Mouse (Mus musculus) layer of hippocampus, postnatal 14 days (tissue): ENCODE measurements around the gene Dusp10. TPM values are rescaled to one million over a fixed set of nuclear protein-coding genes. Genes with fewer than 3 reads are reported as not detected.

ENCODE experiments used
- DNase-seq, 2 experiments: peaks; one replicate each; pipeline ENCODE4 v3.0.0; 2021 to 2022; ENCODE audit warnings: low spot score in 2 of 2, mixed read lengths in 1 of 2
- long read RNA-seq, 2 experiments: library from polyadenylated mRNA; stranded (forward); transcript quantifications; one replicate each; pipeline ENCODE4 v2.0.0; 2021
- total RNA-seq, 2 experiments: library from RNA; stranded (reverse); gene quantifications; 2 replicates each; pipeline ENCODE4 v1.2.3; 2021

The Dusp10 gene
- total RNA-seq, result 1 to 10 TPM; 5.0 to 5.3 TPM
- long read RNA-seq, experiment 1, partial matches to known transcripts, result 0 of 4 reads
- long read RNA-seq, experiment 1, other reads (novel, unspliced or antisense), result 0 of 4 reads
- long read RNA-seq, experiment 2, transcript Dusp10-201 (4 exons, 2,792 nt), result major isoform, 5 of 7 reads
- long read RNA-seq, experiment 2, partial matches to known transcripts, result 2 of 7 reads
- long read RNA-seq, experiment 2, other reads (novel, unspliced or antisense), result 0 of 7 reads

DNA sequence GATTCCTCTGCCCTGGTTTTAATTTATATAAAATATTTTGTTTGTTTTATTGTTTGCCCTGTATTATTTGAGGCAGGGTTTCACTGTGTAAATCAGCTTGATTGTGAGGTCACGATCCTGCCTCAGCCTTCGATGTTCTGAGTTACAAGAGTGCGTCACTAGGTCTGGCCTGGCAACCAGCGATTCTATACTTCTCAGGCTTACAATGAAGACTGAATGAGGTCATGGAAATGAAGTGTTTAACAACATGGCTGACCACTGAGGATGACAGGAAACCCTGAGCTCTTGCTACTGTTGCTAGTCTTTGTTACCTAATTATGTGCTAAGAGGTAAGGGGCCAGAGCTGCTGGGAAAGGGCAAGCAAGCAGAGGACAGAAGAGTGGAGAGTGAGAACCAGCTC is at the start of gene Dusp10:
Dusp10 (plus strand) TSS at position 197 of the 400 bp plus-strand sequence.
- DNase-seq, result no peak

DNA sequence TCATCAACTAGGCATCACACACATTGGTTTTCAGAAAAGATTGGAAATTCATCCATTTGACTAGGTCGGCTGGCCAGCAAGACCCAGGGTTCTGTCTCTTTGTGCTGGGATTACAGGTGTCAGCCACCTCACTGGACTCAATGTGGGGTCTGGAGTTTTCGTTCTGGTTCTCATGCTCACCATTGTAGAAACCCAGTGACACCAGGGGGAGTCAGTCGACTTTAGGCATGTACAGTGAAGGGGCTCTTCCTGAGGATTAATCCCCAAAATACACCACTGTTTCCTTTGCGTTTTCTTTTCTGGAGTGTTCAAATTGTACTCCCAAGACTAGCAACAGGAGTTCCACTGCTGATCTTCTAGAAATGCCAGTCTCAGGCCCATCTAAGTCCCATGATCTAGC is 47.8 kb upstream of the Dusp10 start:
- no peak for DNase-seq

DNA sequence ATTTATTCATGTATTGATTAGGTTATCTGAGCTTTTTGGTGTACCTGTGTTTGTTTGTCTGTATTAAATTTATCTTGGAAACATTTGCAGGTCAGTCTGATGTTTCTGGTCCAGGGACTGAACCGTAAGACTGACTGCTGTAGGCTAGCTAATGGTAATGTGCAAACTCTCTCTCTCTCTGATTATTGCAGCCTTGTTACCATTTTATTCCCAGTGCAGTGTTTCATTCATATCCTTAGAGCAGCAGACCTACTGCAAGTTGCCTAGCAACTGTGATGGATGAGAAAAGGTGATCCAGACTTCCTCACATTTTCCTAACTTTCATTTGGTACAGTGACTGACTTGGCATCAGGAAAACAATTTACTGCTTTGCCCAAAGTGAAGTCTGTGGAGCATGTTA is 43.8 kb upstream of the Dusp10 start:
- no peak for DNase-seq

DNA sequence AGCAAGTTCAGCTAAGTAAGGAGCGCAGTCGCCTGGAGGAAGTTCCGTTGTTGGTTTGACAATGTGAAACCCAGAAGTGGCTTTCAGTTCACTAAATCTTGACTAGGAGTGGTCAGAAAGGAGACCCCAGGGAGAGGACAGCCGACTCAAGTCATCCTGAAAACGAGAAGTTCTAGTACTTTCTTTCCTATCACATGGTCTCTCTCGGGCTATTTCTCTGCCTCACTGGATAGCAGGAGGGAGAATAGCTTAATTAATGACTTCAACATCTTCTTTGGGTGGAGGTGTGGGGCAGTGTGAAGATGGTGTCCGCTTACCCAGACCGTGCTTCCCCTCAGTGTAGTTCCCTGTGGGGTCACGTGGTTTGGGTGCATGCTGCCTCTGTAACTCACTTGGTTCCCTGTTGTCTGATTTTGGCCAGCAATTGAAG is 33.3 kb upstream of the Dusp10 start:
- no peak for DNase-seq

DNA sequence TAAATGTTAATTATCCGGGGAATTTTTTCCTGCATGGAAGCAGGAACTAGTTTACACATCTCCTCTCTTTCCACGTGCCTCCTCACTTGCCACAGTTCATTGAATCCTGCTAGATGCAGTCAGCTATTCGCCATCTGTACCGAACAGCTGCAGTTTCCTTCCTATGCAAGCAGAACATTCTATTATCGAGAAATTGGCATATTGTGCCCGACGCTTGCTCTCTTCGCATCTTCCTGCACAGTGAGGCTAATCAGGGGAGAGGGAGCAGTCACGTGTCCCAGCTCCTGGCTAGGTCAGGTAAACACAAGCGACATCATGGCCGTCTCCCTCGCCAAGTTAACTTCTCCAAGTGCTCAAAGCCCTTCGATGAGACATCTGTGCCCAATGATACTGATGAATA is 31.0 kb upstream of the Dusp10 start:
- DNase-seq, result peak; percentile 53 to 77

DNA sequence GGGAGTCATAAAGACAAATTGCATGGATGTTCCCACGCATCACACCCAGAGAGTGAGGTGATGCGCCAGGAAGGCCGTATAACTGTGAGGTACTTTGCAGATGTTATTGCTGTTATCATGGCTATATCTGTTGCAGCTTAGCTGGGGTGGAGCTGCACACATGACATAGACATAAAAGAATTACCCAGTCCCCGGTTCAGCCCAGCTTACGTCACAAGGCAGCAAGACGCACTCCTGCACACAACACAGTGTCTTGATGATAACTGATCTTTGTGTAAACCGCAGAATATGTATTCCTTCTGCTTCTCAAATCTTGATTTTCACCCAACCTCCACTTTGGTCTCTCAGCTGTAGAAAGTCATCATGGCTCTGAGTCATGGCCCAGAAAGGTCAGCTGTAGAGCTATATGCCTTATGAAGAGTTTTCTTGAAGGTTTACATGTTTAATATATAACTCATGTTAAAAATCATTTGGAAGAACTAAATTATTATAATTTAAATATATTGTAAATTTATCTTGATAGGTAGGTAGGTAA is 25.3 kb upstream of the Dusp10 start:
- no peak for DNase-seq

DNA sequence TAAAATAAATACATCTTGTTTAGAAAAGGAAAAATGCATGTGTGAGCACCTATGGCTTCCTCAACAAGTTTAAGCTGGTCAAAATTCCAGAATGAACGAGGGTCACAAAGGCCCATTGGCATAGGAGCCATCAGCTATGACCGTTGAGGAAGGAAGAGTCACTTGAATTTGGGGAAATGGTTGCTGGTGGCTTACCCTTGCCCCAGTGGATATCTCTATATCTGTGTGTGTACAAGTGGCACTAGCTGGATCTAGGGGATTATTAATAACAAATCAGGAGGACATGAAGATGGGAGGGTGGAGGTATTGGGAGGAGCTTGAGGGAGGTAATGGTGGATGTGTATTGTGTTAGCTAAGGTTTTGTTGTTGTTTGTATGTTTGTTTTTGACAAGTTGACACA is 21.2 kb upstream of the Dusp10 start:
- no peak for DNase-seq

DNA sequence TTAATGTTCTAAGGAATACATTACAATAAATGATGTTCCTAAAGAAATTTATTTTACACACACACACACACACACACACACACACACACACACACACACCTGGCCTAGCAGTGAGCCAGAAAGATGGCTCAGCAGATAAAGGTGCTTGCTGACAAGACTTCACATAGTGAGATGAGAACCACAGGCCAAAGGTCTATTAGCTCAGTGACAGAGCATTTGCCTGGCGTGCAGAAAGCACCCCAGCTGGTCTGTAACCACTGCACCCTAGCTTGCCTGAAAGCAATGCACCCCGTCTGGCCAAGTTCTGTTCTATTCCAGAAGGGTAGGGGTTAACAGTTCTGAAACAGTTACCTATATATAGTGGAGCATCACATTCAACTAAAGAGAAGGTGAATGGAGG is 15.9 kb upstream of the Dusp10 start:
- DNase-seq, result no peak

DNA sequence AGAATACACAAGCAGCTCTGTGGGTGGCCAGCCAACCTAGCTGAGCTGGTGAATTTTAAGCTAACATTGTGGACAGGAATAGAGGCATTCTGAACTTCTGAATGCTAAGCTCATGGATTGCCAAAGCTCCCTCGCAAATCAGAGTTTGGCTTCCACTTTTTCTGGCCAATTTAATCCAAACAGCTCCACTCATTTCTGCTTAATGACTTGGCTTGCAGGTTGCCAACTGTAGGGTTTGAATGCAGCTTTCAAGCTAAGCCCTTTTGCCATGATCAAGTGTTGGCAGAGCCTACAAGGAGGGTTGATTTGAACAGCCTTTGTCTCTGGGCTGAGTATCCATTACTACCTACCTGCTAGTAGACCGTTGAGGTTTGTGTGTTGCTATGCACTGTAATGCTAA is 10.6 kb upstream of the Dusp10 start:
- peak; percentile 11 to 72 for DNase-seq

DNA sequence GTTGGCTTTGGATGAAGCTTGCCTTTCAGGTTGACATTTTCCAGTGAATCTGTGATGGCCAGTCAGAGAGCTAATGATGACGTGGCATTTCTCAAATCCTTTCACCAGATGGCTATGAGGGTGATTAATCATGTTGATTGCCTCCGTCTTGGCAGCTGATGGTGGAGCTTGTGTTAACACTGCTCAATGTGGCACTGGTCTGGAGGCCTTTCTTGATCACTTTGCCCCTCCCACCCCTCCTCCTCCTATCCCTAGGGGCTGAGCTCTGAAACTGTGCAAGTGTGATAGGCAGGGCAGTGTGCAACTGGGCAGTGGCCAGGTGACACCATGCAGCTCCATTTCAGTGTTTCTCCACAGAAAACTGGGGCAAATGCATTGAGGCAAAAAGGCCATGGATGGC is 8.8 kb upstream of the Dusp10 start:
- no peak for DNase-seq

DNA sequence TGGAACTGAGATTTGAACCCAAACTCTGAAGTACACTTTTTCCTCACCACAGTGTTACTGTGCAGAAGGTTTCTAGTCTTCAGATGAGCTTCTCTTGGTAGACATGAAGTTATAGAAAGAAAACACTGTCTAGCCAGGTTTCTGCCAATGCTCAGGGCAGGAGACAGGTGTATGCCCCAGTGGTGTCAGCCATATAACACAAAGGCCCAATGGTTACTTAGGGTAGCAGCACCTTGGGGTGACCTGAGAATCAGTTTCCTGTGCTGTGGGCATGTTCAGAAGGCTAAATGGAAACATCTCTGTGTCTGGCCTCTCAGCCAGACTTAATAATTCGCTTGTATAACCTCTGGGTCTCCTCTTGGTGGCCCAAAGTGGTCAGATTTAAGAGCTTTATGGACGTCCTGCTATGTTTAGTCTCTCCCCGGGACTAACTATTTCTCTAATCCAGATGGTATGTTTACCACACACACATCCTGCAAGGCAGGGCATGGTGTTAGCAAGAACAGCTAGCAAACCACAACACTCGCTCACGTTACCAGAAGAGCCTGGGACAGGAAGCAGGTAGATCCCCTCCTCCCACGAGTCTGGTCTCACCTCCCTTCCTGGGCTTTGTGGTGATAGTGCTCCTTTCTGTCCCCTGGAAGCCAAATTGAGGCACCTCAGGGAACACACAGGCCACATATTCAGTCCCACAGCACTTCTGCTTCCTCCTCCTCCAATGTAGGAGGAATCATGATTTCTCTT is 7.6 kb upstream of the Dusp10 start:
- DNase-seq, result no peak

DNA sequence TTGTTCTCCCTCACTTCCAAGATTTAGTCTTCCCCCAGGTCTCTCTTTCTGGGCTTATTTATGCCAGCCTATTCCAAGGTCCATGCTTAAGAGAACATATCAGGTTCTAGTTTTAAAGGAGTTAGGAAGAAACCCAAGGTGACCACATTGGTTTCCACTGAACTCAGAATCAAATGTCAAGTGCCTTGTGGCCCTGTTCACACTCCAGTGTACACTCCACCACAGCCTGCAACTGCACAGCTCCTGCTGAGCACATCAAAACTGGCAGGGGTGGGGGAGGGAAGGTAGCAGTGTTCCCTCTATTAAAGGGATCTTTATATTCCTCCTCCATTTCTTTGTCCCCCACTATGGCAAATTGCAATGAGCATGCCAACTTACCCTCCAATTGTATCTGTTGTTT is 7.0 kb upstream of the Dusp10 start:
- no peak for DNase-seq

DNA sequence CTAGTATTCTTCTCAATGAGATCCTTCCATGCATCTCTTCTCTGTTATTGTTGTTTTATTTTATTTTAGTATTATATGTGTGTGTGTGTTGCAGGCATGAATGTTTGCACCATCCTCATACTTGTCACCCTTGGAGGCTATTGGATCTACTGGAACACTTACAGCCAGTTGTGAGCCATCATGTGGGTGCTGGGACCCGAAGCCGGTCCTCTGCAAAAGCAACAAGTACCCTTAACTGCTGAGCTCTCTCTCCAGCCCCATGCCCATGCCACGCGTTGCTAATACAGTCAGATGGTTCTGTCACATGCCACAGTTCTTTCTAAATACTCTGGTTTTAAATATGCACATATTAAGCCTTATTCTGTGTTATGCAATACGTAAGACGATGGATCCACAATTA is 1.8 kb upstream of the Dusp10 start:
- DNase-seq, result no peak

DNA sequence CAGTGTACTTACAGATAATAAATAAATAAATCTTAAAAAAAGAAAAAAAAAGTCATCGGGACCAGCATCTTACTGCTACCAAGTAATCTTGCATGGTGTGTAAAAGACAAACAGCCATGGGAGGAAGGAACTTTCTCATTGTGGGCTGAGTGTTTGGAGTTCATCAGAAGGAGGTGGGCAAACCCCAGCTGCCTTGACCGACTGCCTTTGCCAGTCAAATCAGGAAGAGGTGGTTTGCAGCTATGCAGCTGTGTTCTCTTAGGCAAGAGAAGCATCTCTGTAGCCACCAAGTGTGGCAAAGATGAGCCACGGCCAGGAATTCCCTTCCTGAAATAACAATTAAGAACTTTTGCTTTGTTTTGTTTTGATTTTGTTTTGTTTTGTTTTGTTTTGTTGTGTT is 989 bp downstream of the Dusp10 start:
- no peak for DNase-seq

DNA sequence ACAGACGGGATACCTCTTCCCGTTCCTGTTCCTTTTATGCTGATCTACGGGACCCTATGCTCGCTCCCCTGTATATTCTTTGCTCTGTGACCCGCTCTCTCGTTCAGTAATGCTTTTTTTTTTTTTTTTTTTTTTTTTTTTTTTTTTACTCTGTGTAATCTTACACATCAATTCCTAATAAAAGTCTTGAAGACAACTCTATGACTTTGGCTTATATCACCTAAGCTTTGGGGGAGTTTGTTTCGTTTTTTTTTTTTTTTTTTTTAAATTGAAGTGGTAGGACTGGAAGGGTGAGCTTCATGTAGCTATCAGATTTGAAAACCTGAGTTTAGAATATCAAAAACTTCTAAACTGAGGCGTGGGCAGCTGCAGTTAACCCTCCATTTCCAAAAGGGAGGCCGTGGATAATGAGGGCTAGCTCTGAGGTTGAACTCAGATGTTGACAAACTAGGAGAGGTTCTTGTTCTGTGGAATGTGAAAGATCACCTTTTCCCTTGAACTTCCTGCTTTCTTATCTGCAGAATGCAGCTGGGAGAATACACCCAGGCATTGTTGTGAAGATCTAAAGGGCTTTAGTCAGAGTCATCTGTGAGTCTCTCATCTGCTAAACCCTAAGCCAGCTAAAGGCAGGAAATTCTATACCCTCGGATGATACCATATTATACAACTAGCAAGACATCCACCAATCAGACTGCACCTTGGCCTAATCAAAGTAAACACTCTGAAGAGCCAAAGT is 3.1 kb downstream of the Dusp10 start:
- DNase-seq, result no peak

DNA sequence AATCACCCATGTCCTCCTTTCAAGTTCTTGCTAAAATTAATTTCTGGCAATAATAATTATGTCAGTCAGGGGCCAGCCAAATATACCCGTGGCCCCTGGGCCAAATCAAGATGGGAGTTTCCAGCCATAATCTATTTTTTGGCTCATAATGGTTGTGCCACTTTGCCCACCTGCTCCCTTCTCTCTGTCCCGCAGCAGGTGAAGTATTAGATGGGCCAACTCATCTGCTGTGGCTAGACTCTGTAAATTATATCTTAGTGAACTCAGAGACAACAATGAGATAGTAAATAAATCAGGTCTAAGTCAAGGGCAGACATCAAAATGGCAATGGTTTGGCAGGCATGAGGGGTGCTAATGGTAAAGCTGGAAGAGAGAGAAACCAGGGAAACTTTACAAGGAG is 4.5 kb downstream of the Dusp10 start:
- no peak for DNase-seq

DNA sequence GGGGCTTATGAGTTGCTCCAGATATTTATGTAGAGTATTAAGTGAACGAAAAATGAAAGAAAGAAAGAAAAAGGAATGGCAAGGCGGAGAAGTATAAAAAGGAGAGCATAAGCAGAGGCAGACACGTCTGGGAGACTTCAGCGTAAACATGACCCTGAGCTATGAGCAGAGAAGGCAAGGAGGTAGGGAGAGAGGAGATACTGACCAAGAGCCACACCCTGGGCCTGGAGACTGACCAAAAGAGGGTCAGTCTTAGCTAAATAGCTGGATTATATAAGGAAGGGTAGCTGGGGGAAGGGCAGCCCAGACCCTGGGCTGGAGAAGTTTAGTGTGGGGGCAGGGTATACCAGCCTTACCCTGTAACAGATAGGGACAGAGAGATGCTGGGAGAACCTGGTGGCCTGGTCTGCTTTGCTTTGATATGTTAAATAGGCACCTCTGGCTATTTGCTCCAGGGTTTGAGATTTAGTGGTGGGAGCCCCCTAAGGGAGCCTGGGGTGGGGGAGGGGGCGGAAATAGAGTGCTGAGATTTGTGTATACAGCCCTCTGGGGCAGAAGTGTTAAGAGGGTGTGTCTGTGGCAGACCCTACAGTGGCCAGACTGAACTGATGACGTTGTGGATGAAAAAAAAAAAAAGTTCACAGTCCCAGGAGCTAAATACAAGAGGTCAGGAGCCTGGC is 6.1 kb downstream of the Dusp10 start:
- DNase-seq, result no peak

DNA sequence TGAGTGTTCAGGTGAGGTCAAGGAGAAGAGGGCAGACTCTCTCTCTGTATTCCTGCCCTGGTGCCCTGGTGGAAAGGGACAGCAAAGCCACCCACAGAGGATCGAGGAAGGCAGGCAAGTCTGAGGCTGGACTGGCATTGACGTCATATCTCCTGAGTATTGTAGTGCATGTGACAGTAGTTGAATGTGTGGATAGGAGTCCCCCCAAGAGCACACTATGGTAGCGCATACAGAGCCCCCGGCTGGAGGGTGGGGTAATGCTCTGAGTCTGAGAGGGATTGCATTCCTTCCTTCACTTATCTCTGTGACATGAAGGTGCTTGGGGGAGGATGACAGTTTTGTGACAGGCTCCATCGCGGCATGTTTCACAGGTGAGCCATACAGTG is 6.6 kb downstream of the Dusp10 start:
- no peak for DNase-seq

DNA sequence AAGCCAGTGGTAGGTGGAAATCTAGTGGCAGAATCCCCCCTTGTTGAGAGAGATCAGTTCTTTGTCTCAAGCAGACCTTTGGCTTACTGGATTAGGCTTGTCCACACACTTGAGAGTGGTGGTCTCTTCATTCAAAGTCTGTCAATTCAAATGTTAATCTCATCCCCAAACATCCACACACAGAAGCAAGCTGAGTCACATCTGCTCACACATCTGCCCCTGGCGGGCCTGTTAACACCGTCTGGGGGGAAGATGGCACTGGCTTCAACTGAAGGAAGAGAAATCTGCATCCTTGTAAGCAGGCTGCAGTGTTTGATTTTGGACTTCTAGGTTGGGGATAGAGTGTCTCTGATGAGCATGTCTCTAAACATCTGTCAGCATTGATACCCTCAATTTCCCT is 10.9 kb downstream of the Dusp10 start:
- DNase-seq, result no peak

DNA sequence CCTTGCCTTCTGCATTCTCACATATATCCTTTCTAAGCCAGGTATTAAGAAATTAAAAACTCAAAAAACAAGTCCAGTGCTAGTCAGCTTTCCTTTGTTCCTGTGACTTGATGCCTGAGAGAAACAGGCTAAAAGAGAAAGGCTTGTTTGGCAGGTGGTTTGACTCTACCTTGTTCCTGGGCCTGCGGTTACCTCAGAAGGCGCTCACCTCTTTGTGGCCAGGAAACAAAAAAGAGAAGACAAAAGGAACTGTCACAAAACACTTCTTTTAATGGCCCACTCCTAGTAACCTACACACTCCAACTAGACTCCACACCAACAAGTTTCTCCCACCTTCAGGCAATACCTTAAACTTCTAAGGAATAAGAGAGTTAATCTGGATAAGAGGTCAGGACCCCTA is 11.5 kb downstream of the Dusp10 start:
- DNase-seq, result no peak

DNA sequence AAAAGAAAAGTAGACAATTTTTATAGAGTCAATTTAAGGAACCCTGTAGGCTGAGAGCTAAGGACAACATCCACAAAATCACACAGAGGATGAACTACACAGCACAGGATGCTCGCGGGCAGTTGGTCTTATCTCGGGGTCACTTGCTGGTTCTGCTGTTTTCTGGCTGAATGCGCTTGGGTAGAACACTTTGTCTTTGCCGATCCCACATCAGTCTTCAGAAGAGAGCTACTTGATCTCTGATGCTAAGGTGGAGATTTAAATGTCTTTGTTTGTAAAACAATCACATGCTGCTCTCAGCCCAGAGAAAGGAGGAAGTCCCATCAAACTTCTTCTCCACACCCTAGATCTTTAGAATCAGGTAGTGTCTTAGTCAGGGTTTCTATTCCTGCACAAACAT is 12.0 kb downstream of the Dusp10 start:
- no peak for DNase-seq

DNA sequence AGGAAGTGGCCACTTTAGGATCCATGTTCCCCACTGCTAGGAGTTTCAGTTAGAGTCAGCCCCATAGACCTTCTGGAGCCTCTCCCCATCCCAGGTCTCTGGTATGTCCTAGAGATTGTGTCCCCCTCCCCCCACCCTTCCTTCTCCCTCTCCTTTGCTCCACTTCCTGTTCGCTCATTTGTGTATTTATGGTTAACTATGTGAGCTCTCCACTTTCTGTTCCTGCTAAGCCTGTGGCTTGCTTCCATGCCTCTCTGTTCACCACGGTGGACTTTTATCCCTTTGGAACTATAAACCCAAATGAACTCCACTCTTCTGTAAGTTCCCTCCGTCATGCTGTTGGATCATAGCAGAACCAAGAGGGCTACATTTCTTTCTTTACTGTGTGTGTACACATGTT is 13.9 kb downstream of the Dusp10 start:
- no peak for DNase-seq
